In the genomic region with DNA sequence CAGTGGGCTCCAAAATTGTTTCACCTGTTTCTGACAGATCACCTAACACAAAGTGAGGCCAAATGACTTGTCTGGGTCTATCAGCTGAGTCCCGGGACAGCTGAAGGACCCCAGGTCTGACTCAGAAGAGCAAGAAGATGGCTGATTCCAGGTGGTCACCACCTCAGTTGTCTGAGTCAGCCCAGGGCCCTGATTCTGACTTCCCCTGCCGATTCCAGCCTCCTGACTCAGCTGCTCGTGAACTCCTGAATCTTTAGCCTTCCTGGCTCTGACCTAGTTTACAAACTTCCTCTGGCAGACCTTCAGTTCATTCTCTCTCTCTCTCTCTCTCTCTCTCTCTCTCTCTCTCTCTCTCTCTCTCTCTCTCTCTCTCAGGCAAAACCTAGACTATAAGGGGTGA, we compare ENCODE assay signal across 15 mouse cellular contexts.
A peak's percentile ranks its signal among the peaks of the same experiment; 100 is the strongest.
DNase-seq lines count a peak whose midpoint lies in the region.
"Had no signal": no experiment of that assay in that cellular context is flagged by ENCODE, and none has a peak within 500 bp of the region (broad histone marks: within the 10 kb centered on the region; RNA-seq: fewer than 3 reads in every experiment).

No protein-coding gene starts in this region.

- peak; percentile 68 for DNase-seq in adrenal gland, adult 8-10 months
- DNase-seq in adrenal gland, postnatal 4 days (ENCODE audit: low spot score in 2 of 2), result no peak
- DNase-seq in 3134 (ENCODE audit: extremely low read depth, insufficient read length, low spot score), result peak; percentile 37
- peak; percentile 44 for DNase-seq in Muller cell, postnatal 12 days (ENCODE audit: inconsistent ontology term)
- peak; percentile 60 to 63 for DNase-seq in adrenal gland, postnatal 36 days
- DNase-seq in left cerebral cortex, adult 11 months (ENCODE audit: low spot score), result no peak
- DNase-seq in right cerebral cortex, postnatal 25 days, result no peak
- DNase-seq: B cell, adult 2 months; cerebellum, adult 11 months; cerebellum, adult 9-10 months; cerebellum, postnatal 25 days; gastrocnemius, postnatal 10 days; heart, adult 18-20 months; heart, postnatal 14 days; kidney, adult 11 months had no signal

Comparison
In these comparisons a context has a peak if more than half of its experiments do, and no peak if none do; other contexts are left out.
1. DNase-seq: peak in adrenal gland, adult 8-10 months (single experiment), 3134 (single experiment), Muller cell, postnatal 12 days (single experiment) and adrenal gland, postnatal 36 days (2 of 2); none in adrenal gland, postnatal 4 days (0 of 2), left cerebral cortex, adult 11 months (single experiment) and right cerebral cortex, postnatal 25 days (single experiment).